Mouse (Mus musculus): ENCODE results near the gene Coro2b.

The Coro2b gene

GRCm38 (mm10) chr9:62536655-62537631 is at the start of gene Coro2b:
TSS of gene Coro2b (minus strand) at chr9:62537044.
- peak in 1 of 2 experiments; percentile 78 for DNase-seq (ENCODE audit: low spot score in 2 of 2)

- no peak for DNase-seq (ENCODE audit: low spot score in 2 of 2)
These were observed 40.7 kb upstream of the Coro2b start for GRCm38 (mm10) chr9:62577558-62577957.

- no peak for DNase-seq (ENCODE audit: low spot score in 2 of 2)
These were observed 32.3 kb upstream of the Coro2b start for GRCm38 (mm10) chr9:62569121-62569520.

GRCm38 (mm10) chr9:62567818-62568217 is 31.0 kb upstream of the Coro2b start:
- no peak for DNase-seq (ENCODE audit: low spot score in 2 of 2)

- no peak for DNase-seq (ENCODE audit: low spot score in 2 of 2)
These were observed 25.4 kb upstream of the Coro2b start for GRCm38 (mm10) chr9:62562236-62562635.

GRCm38 (mm10) chr9:62560432-62560831 is 23.6 kb upstream of the Coro2b start:
- DNase-seq (ENCODE audit: low spot score in 2 of 2) = no peak

GRCm38 (mm10) chr9:62560006-62560405 is 23.2 kb upstream of the Coro2b start:
- peak; percentile 48 to 57 for DNase-seq (ENCODE audit: low spot score in 2 of 2)

GRCm38 (mm10) chr9:62559446-62559845 is 22.6 kb upstream of the Coro2b start:
- no peak for DNase-seq (ENCODE audit: low spot score in 2 of 2)

- no peak for DNase-seq (ENCODE audit: low spot score in 2 of 2)
These were observed 21.2 kb upstream of the Coro2b start for GRCm38 (mm10) chr9:62558058-62558457.

- DNase-seq (ENCODE audit: low spot score in 2 of 2) = no peak
These were observed 19.9 kb upstream of the Coro2b start for GRCm38 (mm10) chr9:62556748-62557147.

GRCm38 (mm10) chr9:62555258-62555856 is 18.5 kb upstream of the Coro2b start:
- peak in 1 of 2 experiments; percentile 80 for DNase-seq (ENCODE audit: low spot score in 2 of 2)

GRCm38 (mm10) chr9:62554606-62555005 is 17.8 kb upstream of the Coro2b start:
- peak; percentile 58 to 71 for DNase-seq (ENCODE audit: low spot score in 2 of 2)

- DNase-seq (ENCODE audit: low spot score in 2 of 2) = peak; percentile 80 to 82
These were observed 16.6 kb upstream of the Coro2b start for GRCm38 (mm10) chr9:62553366-62553940.

GRCm38 (mm10) chr9:62551531-62551930 is 14.7 kb upstream of the Coro2b start:
- DNase-seq (ENCODE audit: low spot score in 2 of 2) = no peak

- peak; percentile 60 to 62 for DNase-seq (ENCODE audit: low spot score in 2 of 2)
These were observed 13.8 kb upstream of the Coro2b start for GRCm38 (mm10) chr9:62550661-62551093.

- DNase-seq (ENCODE audit: low spot score in 2 of 2) = peak; percentile 98 to 99
These were observed 13.0 kb upstream of the Coro2b start for GRCm38 (mm10) chr9:62549809-62550208.

- peak in 1 of 2 experiments; percentile 17 for DNase-seq (ENCODE audit: low spot score in 2 of 2)
These were observed 10.6 kb upstream of the Coro2b start for GRCm38 (mm10) chr9:62547476-62547875.

- peak in 1 of 2 experiments; percentile 77 for DNase-seq (ENCODE audit: low spot score in 2 of 2)
These were observed 8.0 kb upstream of the Coro2b start for GRCm38 (mm10) chr9:62544856-62545255.

- no peak for DNase-seq (ENCODE audit: low spot score in 2 of 2)
These were observed 7.0 kb upstream of the Coro2b start for GRCm38 (mm10) chr9:62543878-62544277.

GRCm38 (mm10) chr9:62541606-62542005 is 4.8 kb upstream of the Coro2b start:
- no peak for DNase-seq (ENCODE audit: low spot score in 2 of 2)

GRCm38 (mm10) chr9:62541182-62541581 is 4.3 kb upstream of the Coro2b start:
- DNase-seq (ENCODE audit: low spot score in 2 of 2) = peak in 1 of 2 experiments; percentile 15

- DNase-seq (ENCODE audit: low spot score in 2 of 2) = peak in 1 of 2 experiments; percentile 89
These were observed 3.9 kb upstream of the Coro2b start for GRCm38 (mm10) chr9:62540736-62541135.
